Mouse (Mus musculus): Measurements from ENCODE around the gene S1pr4. TPM values are rescaled to one million over a fixed set of nuclear protein-coding genes. Genes with fewer than 3 reads are reported as not detected.

Gene S1pr4
- polyA plus RNA-seq, 1 experiment: 5.6 TPM

- 90% methylated on average over 11 of the region's 11 CpGs for WGBS
- H3K4me3 ChIP-seq (ENCODE audit: low read depth, low read length): no peak overlapping the region
- no peak for TF ChIP-seq POLR2A (IDR thresholded peaks at IDR 0.05; ENCODE audit: low read depth, low read length)
- TF ChIP-seq CTCF (IDR thresholded peaks at IDR 0.05; ENCODE audit: extremely low read depth, insufficient read length, insufficient replicate concordance, low read depth, low read length): no peak
- no peak overlapping the region for H3K27ac ChIP-seq (ENCODE audit: insufficient read depth, low read depth, low read length)
- peaks cover 20% of the 10 kb centered on the region for H3K4me1 ChIP-seq (ENCODE audit: control insufficient read depth, insufficient read depth, insufficient read length, low read length)
- H3K36me3 ChIP-seq (ENCODE audit: control insufficient read depth, insufficient read depth, low read length): peaks cover 52% of the 10 kb centered on the region
- H3K27me3 ChIP-seq (ENCODE audit: control insufficient read depth, insufficient read depth, low read length): no peaks in the 10 kb centered on the region
Measured at GRCm38 (mm10) chr10:81492606-81493240, 7.2 kb downstream of the S1pr4 start.

- H3K27ac ChIP-seq (ENCODE audit: insufficient read depth, low read depth, low read length): no peak overlapping the region
- H3K36me3 ChIP-seq (ENCODE audit: control insufficient read depth, insufficient read depth, low read length): peaks cover 64% of the 10 kb centered on the region
- H3K4me3 ChIP-seq (ENCODE audit: low read depth, low read length): no peak overlapping the region
- WGBS: 91% methylated on average over 9 of the region's 9 CpGs
- no peaks in the 10 kb centered on the region for H3K27me3 ChIP-seq (ENCODE audit: control insufficient read depth, insufficient read depth, low read length)
- H3K4me1 ChIP-seq (ENCODE audit: control insufficient read depth, insufficient read depth, insufficient read length, low read length): peaks cover 20% of the 10 kb centered on the region
- TF ChIP-seq CTCF (IDR thresholded peaks at IDR 0.05; ENCODE audit: extremely low read depth, insufficient read length, insufficient replicate concordance, low read depth, low read length) (no peak), POLR2A (IDR thresholded peaks at IDR 0.05; ENCODE audit: low read depth, low read length) (no peak)
Measured at GRCm38 (mm10) chr10:81491018-81491417, 8.9 kb downstream of the S1pr4 start.

GRCm38 (mm10) chr10:81489941-81490340 lies 10.0 kb downstream of the S1pr4 start:
- TF ChIP-seq CTCF (IDR thresholded peaks at IDR 0.05; ENCODE audit: extremely low read depth, insufficient read length, insufficient replicate concordance, low read depth, low read length) (no peak), POLR2A (IDR thresholded peaks at IDR 0.05; ENCODE audit: low read depth, low read length) (no peak)
- H3K4me1 ChIP-seq (ENCODE audit: control insufficient read depth, insufficient read depth, insufficient read length, low read length): peaks cover 13% of the 10 kb centered on the region
- 83% methylated on average over 14 of the region's 14 CpGs for WGBS
- no peaks in the 10 kb centered on the region for H3K27me3 ChIP-seq (ENCODE audit: control insufficient read depth, insufficient read depth, low read length)
- H3K4me3 ChIP-seq (ENCODE audit: low read depth, low read length): no peak overlapping the region
- peaks cover 64% of the 10 kb centered on the region for H3K36me3 ChIP-seq (ENCODE audit: control insufficient read depth, insufficient read depth, low read length)
- H3K27ac ChIP-seq (ENCODE audit: insufficient read depth, low read depth, low read length): no peak overlapping the region

- H3K4me3 ChIP-seq (ENCODE audit: low read depth, low read length): no peak overlapping the region
- H3K4me1 ChIP-seq (ENCODE audit: control insufficient read depth, insufficient read depth, insufficient read length, low read length): no peaks in the 10 kb centered on the region
- no peak overlapping the region for H3K27ac ChIP-seq (ENCODE audit: insufficient read depth, low read depth, low read length)
- TF ChIP-seq CTCF (IDR thresholded peaks at IDR 0.05; ENCODE audit: extremely low read depth, insufficient read length, insufficient replicate concordance, low read depth, low read length): no peak
- no peak for TF ChIP-seq POLR2A (IDR thresholded peaks at IDR 0.05; ENCODE audit: low read depth, low read length)
- H3K36me3 ChIP-seq (ENCODE audit: control insufficient read depth, insufficient read depth, low read length): peaks cover 63% of the 10 kb centered on the region
- no peaks in the 10 kb centered on the region for H3K27me3 ChIP-seq (ENCODE audit: control insufficient read depth, insufficient read depth, low read length)
- WGBS: 91% methylated on average over 11 of the region's 11 CpGs
Measured at GRCm38 (mm10) chr10:81488081-81488480, 11.9 kb downstream of the S1pr4 start.

GRCm38 (mm10) chr10:81486496-81486895 lies 13.4 kb downstream of the S1pr4 start:
- whole genome bisulfite sequencing: 87% methylated on average over 10 of the region's 10 CpGs
- peaks cover 48% of the 10 kb centered on the region for H3K36me3 ChIP-seq (ENCODE audit: control insufficient read depth, insufficient read depth, low read length)
- H3K27me3 ChIP-seq (ENCODE audit: control insufficient read depth, insufficient read depth, low read length): peaks cover 8% of the 10 kb centered on the region
- no peak overlapping the region for H3K4me3 ChIP-seq (ENCODE audit: low read depth, low read length)
- H3K4me1 ChIP-seq (ENCODE audit: control insufficient read depth, insufficient read depth, insufficient read length, low read length): peaks cover 8% of the 10 kb centered on the region; the same call in 1 of the 2 replicates
- TF ChIP-seq POLR2A (IDR thresholded peaks at IDR 0.05; ENCODE audit: low read depth, low read length) (no peak), CTCF (IDR thresholded peaks at IDR 0.05; ENCODE audit: extremely low read depth, insufficient read length, insufficient replicate concordance, low read depth, low read length) (no peak)
- no peak overlapping the region for H3K27ac ChIP-seq (ENCODE audit: insufficient read depth, low read depth, low read length)

- H3K4me1 ChIP-seq (ENCODE audit: control insufficient read depth, insufficient read depth, insufficient read length, low read length): peaks cover 8% of the 10 kb centered on the region; the same call in 1 of the 2 replicates
- peaks cover 16% of the 10 kb centered on the region for H3K27me3 ChIP-seq (ENCODE audit: control insufficient read depth, insufficient read depth, low read length)
- H3K27ac ChIP-seq (ENCODE audit: insufficient read depth, low read depth, low read length): no peak overlapping the region
- H3K4me3 ChIP-seq (ENCODE audit: low read depth, low read length): no peak overlapping the region
- peaks cover 38% of the 10 kb centered on the region for H3K36me3 ChIP-seq (ENCODE audit: control insufficient read depth, insufficient read depth, low read length)
- no peak for TF ChIP-seq CTCF (IDR thresholded peaks at IDR 0.05; ENCODE audit: extremely low read depth, insufficient read length, insufficient replicate concordance, low read depth, low read length)
- TF ChIP-seq POLR2A (IDR thresholded peaks at IDR 0.05; ENCODE audit: low read depth, low read length): no peak
- WGBS: 52% methylated on average over 7 of the region's 7 CpGs
Measured at GRCm38 (mm10) chr10:81485479-81486018, 14.4 kb downstream of the S1pr4 start.

- Histone ChIP-seq H3K27me3 (ENCODE audit: control insufficient read depth, insufficient read depth, low read length) (peaks cover 19% of the 10 kb centered on the region), H3K4me3 (ENCODE audit: low read depth, low read length) (no peak overlapping the region), H3K27ac (ENCODE audit: insufficient read depth, low read depth, low read length) (no peak overlapping the region), H3K4me1 (ENCODE audit: control insufficient read depth, insufficient read depth, insufficient read length, low read length) (peaks cover 8% of the 10 kb centered on the region; the same call in 1 of the 2 replicates), H3K36me3 (ENCODE audit: control insufficient read depth, insufficient read depth, low read length) (peaks cover 33% of the 10 kb centered on the region)
- 2% methylated on average over 2 of the region's 2 CpGs for WGBS
- no peak for TF ChIP-seq POLR2A (IDR thresholded peaks at IDR 0.05; ENCODE audit: low read depth, low read length)
- no peak for TF ChIP-seq CTCF (IDR thresholded peaks at IDR 0.05; ENCODE audit: extremely low read depth, insufficient read length, insufficient replicate concordance, low read depth, low read length)
Measured at GRCm38 (mm10) chr10:81485060-81485449, 14.9 kb downstream of the S1pr4 start.
